In the genomic region with DNA sequence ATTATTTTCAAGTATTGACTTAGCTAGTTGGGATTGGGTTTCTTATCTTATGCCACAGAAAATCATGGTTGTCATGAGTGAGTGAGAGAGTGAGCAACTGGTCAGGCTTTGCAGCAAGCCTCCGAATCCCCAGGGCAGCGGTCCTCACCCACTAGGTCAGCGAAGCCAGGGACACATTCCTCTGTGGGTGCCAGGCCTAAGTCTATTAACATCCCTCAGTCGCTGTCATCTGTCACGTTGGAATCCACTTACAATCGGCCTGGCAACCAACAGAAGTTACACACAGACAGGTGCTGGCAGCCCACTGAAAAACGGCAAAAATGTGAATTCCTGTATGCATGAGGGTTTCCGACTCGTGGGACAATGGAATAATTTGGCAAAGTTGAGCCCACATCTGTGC, we compare ENCODE assay signal across 12 mouse cellular contexts. TPM values are rescaled to one million over a fixed set of nuclear protein-coding genes. Genes with fewer than 3 reads are reported as not detected.
A peak's percentile ranks its signal among the peaks of the same experiment; 100 is the strongest.
DNase-seq lines count a peak whose midpoint lies in the region; ATAC-seq and TF ChIP-seq lines count a peak whose summit lies in the region.
"Had no signal": no experiment of that assay in that cellular context is flagged by ENCODE, and none has a peak within 500 bp of the region (broad histone marks: within the 10 kb centered on the region; RNA-seq: fewer than 3 reads in every experiment).

No protein-coding gene starts in this region.

- DNase-seq in gastrocnemius, postnatal 14 days: peak; percentile 43
- DNase-seq in gastrocnemius, adult 8-10 months (ENCODE audit: low spot score in 2 of 2): no peak
- DNase-seq in lung, embryonic 14.5 days: no peak
- no peak for DNase-seq in lung, postnatal 4 days
- DNase-seq in embryonic facial prominence, embryonic 14.5 days (ENCODE audit: low spot score): peak; percentile 79
- DNase-seq in c-Kit-positive CD71-positive TER-119-positive erythroid progenitor cells, embryonic 14.5 days (ENCODE audit: low spot score): no peak
- DNase-seq: thymus, adult 18-20 months had no signal

- no peaks in the 10 kb centered on the region for H3K27me3 ChIP-seq in lung, embryonic 14.5 days (ENCODE audit: insufficient read depth, low read length)
- H3K27me3 ChIP-seq in embryonic facial prominence, embryonic 14.5 days (replicated peaks; ENCODE audit: control insufficient read depth, insufficient read depth, low read length): no peaks in the 10 kb centered on the region
- no peaks in the 10 kb centered on the region for H3K27me3 ChIP-seq in myocyte (ENCODE audit: control insufficient read depth, insufficient read depth, insufficient read length)

- 47% methylated on average over 9 of the region's 9 CpGs for WGBS in lung, embryonic 14.5 days
- WGBS in embryonic facial prominence, embryonic 14.5 days: 79% methylated on average over 9 of the region's 9 CpGs

- no peak overlapping the region for H3K4me3 ChIP-seq in lung, embryonic 14.5 days (ENCODE audit: low read depth, low read length)
- H3K4me3 ChIP-seq in embryonic facial prominence, embryonic 14.5 days (ENCODE audit: low read depth, low read length): no peak overlapping the region
- H3K4me3 ChIP-seq in myocyte: no peak overlapping the region
- H3K4me3 ChIP-seq: forebrain, embryonic 12.5 days had no signal

- no peak overlapping the region for H3ac ChIP-seq in myocyte (ENCODE audit: control insufficient read depth, insufficient read length)

- no peak overlapping the region for H3K9ac ChIP-seq in lung, embryonic 14.5 days
- H3K9ac ChIP-seq in embryonic facial prominence, embryonic 14.5 days (ENCODE audit: low read depth, low read length): no peak overlapping the region
- H3K9ac ChIP-seq: forebrain, embryonic 12.5 days had no signal

- no peaks in the 10 kb centered on the region for H3K36me3 ChIP-seq in lung, embryonic 14.5 days (ENCODE audit: insufficient read depth)
- H3K36me3 ChIP-seq in embryonic facial prominence, embryonic 14.5 days (ENCODE audit: control insufficient read depth, insufficient read depth, low read length): no peaks in the 10 kb centered on the region
- no peaks in the 10 kb centered on the region for H3K36me3 ChIP-seq in myocyte (ENCODE audit: control insufficient read depth, insufficient read depth)
- H3K36me3 ChIP-seq: forebrain, embryonic 12.5 days had no signal

- no peak for ATAC-seq in lung, embryonic 14.5 days (ENCODE audit: insufficient read depth)
- no peak; the same call in 1 of the 2 replicates for ATAC-seq in embryonic facial prominence, embryonic 14.5 days (ENCODE audit: low read depth)
- ATAC-seq in megakaryocyte, adult 5-6 weeks (ENCODE audit: poor library complexity, severe bottlenecking): no peak
- ATAC-seq: activated CD4-positive, CD25-positive, alpha-beta regulatory T cell, adult 4 months had no signal

- TF ChIP-seq CTCF in lung, embryonic 14.5 days (IDR thresholded peaks at IDR 0.05; ENCODE audit: low read depth): no peak

- no peaks in the 10 kb centered on the region for H3K79me2 ChIP-seq in myocyte (ENCODE audit: control insufficient read depth, insufficient read depth)

- no peak for TF ChIP-seq POLR2A in myocyte (IDR thresholded peaks at IDR 0.05; ENCODE audit: insufficient read length, low read depth)

- peaks cover 16% of the 10 kb centered on the region; the same call in 1 of the 2 replicates for H3K4me1 ChIP-seq in lung, embryonic 14.5 days (ENCODE audit: insufficient read depth)
- peaks cover 16% of the 10 kb centered on the region for H3K4me1 ChIP-seq in embryonic facial prominence, embryonic 14.5 days (ENCODE audit: control insufficient read depth, insufficient read depth, low read length)

- intact Hi-C loops in gastrocnemius, postnatal 14 days (cut with DNase I; ENCODE audit: low total_unique reads): no loop called here

- H3K9me3 ChIP-seq in lung, embryonic 14.5 days (ENCODE audit: low read depth, low read length): no peaks in the 10 kb centered on the region
- no peaks in the 10 kb centered on the region for H3K9me3 ChIP-seq in embryonic facial prominence, embryonic 14.5 days (ENCODE audit: control insufficient read depth, low read length)
- H3K9me3 ChIP-seq: forebrain, embryonic 12.5 days had no signal

- H3K4me2 ChIP-seq in lung, embryonic 14.5 days: peak overlapping the region; percentile 25; the same call in 1 of the 2 replicates
- H3K4me2 ChIP-seq in embryonic facial prominence, embryonic 14.5 days (ENCODE audit: low read depth, low read length): no peak overlapping the region
- H3K4me2 ChIP-seq in myocyte (ENCODE audit: low read depth): peak overlapping the region; percentile 30
- H3K4me2 ChIP-seq: forebrain, embryonic 12.5 days; midbrain, embryonic 11.5 days had no signal

- H3K27ac ChIP-seq in lung, embryonic 14.5 days (ENCODE audit: low read depth): peak overlapping the region; percentile 93
- H3K27ac ChIP-seq in embryonic facial prominence, embryonic 14.5 days (replicated peaks; ENCODE audit: low read depth, low read length): peak overlapping the region; percentile 83
- H3K27ac ChIP-seq: forebrain, embryonic 12.5 days had no signal

TF ChIP-seq in myocyte, 11 proteins besides CTCF, POLR2A, EP300 and RAD21:
- peak in 2 of 3 experiments; percentile 7 to 44 for TF ChIP-seq MYOD1 (IDR thresholded peaks at IDR 0.05; ENCODE audit: control insufficient read depth in 1 of 3, insufficient read length in 2 of 3, low read depth in 2 of 3)
- TF ChIP-seq MYOG (IDR thresholded peaks at IDR 0.05; ENCODE audit: control insufficient read depth in 1 of 3, insufficient read depth in 1 of 3, insufficient read length in 2 of 3, low read depth in 2 of 3): peak in 1 of 3 experiments; percentile 57
- no peak for TF ChIP-seq POLR2AphosphoS2 (IDR thresholded peaks at IDR 0.05; ENCODE audit: insufficient read length, low read depth)

RNA-seq across cellular contexts. Expression of gene Ccne1, which starts 5.1 kb away (rescaled TPM):
- total RNA-seq in gastrocnemius, postnatal 14 days (2021): 1 to 10 TPM; 1.2 to 2.1 TPM
- 1 to 10 TPM in 1 of 4 experiments, under 1 TPM in 3; 0.13 to 1.1 (median 0.23) TPM for total RNA-seq in gastrocnemius, adult 8-10 months (2022)
- 76.4 and 79.8 TPM in 2 replicates for polyA plus RNA-seq in lung, embryonic 14.5 days (2014; fragmentation: Nextera tagmentation; extraction: Ambion mirVana)
- 73.7 and 82.9 TPM in 2 replicates for polyA plus RNA-seq in embryonic facial prominence, embryonic 14.5 days (2014; fragmentation: Nextera tagmentation; extraction: Ambion mirVana)
- polyA plus RNA-seq in myocyte (2012; fragmentation: generic; extraction: Trizol): 7.4 TPM
- total RNA-seq in megakaryocyte, adult 5-6 weeks (2015): 22.8 and 23.6 TPM in 2 replicates
- total RNA-seq in megakaryocyte, adult 5-6 weeks (2017): 33.4 and 37.7 TPM in 2 replicates

Comparison
In these comparisons a context has a peak if more than half of its experiments do, and no peak if none do; other contexts are left out.
1. DNase-seq: peak in gastrocnemius, postnatal 14 days (single experiment) and embryonic facial prominence, embryonic 14.5 days (single experiment); none in gastrocnemius, adult 8-10 months (0 of 2), lung, embryonic 14.5 days (single experiment), lung, postnatal 4 days (0 of 2) and c-Kit-positive CD71-positive TER-119-positive erythroid progenitor cells, embryonic 14.5 days (single experiment).
2. RNA of gene Ccne1, which starts 5.1 kb away (total RNA-seq): 22.8 to 37.7 TPM in megakaryocyte, adult 5-6 weeks; 1.2 to 2.1 TPM in gastrocnemius, postnatal 14 days and 0.13 to 1.1 TPM in gastrocnemius, adult 8-10 months; every median in the first group is over 4 times any median in the second.